Mouse (Mus musculus): Measurements from ENCODE around the gene 4930404N11Rik. TPM values are rescaled to one million over a fixed set of nuclear protein-coding genes. Genes with fewer than 3 reads are reported as not detected.

The 4930404N11Rik gene
- polyA plus RNA-seq, 1 experiment from 2014 or later = 1.4 TPM

DNA sequence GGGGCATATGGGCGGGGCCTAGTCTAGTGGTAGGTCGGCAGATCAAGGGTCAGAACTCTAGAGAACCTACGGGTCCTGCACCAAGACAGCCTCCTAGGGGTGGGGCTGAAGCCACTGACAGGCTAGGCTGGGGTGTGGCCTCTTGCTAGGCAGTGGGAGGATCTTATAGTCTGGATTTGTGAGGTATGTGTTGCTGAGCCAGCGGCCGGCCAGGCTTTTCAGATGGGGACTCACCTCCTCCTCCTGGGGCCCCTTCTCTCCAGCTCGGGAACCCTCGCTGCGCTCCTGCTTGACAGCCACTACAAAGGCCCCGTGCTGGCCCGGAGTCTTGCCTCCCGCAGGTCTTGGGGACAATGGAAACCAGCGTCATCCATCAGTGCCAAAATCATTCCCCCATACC is 16.5 kb downstream of the 4930404N11Rik start:
- H3K36me3 ChIP-seq = peaks cover 19% of the 10 kb centered on the region
- peak overlapping the region; percentile 95 for H3K4me2 ChIP-seq
- ATAC-seq = peak; percentile 50
- H3K27ac ChIP-seq = peak overlapping the region; percentile 90
- WGBS (ENCODE audit: insufficient replicate concordance) = 5% methylated on average over 12 of the region's 12 CpGs
- peaks cover 70% of the 10 kb centered on the region for H3K4me1 ChIP-seq
- H3K27me3 ChIP-seq (replicated peaks) = peaks cover 23% of the 10 kb centered on the region
- no peaks in the 10 kb centered on the region for H3K9me3 ChIP-seq (replicated peaks)
- H3K9ac ChIP-seq = peak overlapping the region; percentile 91
- peak overlapping the region; percentile 83 for H3K4me3 ChIP-seq

- H3K9ac ChIP-seq = peak overlapping the region; percentile 46
- WGBS (ENCODE audit: insufficient replicate concordance) = 9% methylated on average over 54 of the region's 55 CpGs
- ATAC-seq = peak; percentile 20; the same call in 1 of the 2 replicates
- H3K27ac ChIP-seq = peak overlapping the region; percentile 69; the same call in 1 of the 2 replicates
- H3K27me3 ChIP-seq (replicated peaks) = peaks cover 48% of the 10 kb centered on the region
- peak overlapping the region; percentile 77 for H3K4me2 ChIP-seq
- peaks cover 19% of the 10 kb centered on the region for H3K36me3 ChIP-seq
- no peaks in the 10 kb centered on the region for H3K9me3 ChIP-seq (replicated peaks)
- peak overlapping the region; percentile 45 for H3K4me3 ChIP-seq
- peaks cover 67% of the 10 kb centered on the region for H3K4me1 ChIP-seq
Measured at GRCm38 (mm10) chr10:81346453-81347067, 19.1 kb downstream of the 4930404N11Rik start.

DNA sequence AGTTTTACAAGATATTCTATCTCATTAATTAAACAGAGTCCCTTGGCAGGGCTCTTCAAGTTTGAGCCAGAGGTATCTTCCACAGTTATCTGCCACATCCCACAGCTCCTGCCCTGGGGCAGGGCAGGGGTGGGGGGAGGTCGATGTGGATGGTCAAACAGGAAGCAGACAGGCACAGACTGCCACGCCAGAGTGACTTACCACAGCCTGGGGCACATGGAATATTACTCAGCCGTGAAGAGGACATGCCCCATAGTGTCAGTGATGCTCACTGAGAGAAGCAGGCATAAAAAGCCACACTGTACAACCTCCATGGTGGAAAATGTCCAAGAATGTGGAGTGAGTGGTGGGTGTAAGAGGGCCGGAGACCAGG is 20.5 kb downstream of the 4930404N11Rik start:
- H3K36me3 ChIP-seq = peaks cover 19% of the 10 kb centered on the region
- no peak overlapping the region for H3K27ac ChIP-seq
- WGBS (ENCODE audit: insufficient replicate concordance) = 60% methylated on average over 4 of the region's 4 CpGs
- H3K9ac ChIP-seq = no peak overlapping the region
- H3K4me1 ChIP-seq = peaks cover 73% of the 10 kb centered on the region
- no peak for ATAC-seq
- no peak overlapping the region for H3K4me3 ChIP-seq
- H3K4me2 ChIP-seq = no peak overlapping the region
- peaks cover 54% of the 10 kb centered on the region for H3K27me3 ChIP-seq (replicated peaks)
- H3K9me3 ChIP-seq (replicated peaks) = no peaks in the 10 kb centered on the region

DNA sequence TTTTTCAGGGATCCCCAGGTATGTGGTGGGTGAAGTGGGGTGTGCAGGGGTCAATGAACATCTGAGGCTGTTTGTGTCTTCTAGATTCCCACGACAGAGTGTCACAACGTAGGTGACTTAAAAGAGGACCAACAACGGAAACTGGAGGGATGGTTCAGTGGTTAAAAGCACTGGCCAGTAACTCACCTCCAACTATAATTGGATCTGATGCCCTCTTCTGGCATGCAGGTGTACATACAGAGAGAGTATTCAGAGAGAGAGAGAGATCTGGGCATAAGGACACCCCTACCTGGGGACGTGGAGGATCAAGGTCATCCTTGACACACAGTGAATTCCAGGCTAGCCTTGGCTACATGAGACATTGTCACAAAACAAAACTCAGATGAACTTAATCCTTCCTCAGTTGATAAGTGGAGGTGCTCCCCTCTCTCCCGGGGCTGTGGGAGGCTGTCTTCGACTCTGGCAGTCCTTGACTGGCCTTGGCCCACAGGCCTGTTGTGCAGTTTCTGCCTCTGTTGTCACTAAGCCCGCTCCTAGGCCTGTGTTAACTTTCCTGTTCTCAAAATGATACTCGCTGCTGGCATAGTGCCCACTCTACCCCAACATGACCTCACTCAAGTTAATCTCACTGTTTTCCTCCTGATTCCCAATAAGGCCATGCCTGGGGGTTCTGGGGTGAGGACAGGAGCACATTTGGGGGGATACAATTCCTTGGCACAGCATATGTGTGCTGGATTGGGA is 21.0 kb downstream of the 4930404N11Rik start:
- no peak overlapping the region for H3K4me3 ChIP-seq
- H3K9ac ChIP-seq = no peak overlapping the region
- no peaks in the 10 kb centered on the region for H3K9me3 ChIP-seq (replicated peaks)
- ATAC-seq = no peak
- H3K4me2 ChIP-seq = no peak overlapping the region
- H3K4me1 ChIP-seq = peaks cover 71% of the 10 kb centered on the region
- peaks cover 19% of the 10 kb centered on the region for H3K36me3 ChIP-seq
- H3K27ac ChIP-seq = no peak overlapping the region
- H3K27me3 ChIP-seq (replicated peaks) = peaks cover 54% of the 10 kb centered on the region
- 50% methylated on average over 8 of the region's 8 CpGs for WGBS (ENCODE audit: insufficient replicate concordance)

DNA sequence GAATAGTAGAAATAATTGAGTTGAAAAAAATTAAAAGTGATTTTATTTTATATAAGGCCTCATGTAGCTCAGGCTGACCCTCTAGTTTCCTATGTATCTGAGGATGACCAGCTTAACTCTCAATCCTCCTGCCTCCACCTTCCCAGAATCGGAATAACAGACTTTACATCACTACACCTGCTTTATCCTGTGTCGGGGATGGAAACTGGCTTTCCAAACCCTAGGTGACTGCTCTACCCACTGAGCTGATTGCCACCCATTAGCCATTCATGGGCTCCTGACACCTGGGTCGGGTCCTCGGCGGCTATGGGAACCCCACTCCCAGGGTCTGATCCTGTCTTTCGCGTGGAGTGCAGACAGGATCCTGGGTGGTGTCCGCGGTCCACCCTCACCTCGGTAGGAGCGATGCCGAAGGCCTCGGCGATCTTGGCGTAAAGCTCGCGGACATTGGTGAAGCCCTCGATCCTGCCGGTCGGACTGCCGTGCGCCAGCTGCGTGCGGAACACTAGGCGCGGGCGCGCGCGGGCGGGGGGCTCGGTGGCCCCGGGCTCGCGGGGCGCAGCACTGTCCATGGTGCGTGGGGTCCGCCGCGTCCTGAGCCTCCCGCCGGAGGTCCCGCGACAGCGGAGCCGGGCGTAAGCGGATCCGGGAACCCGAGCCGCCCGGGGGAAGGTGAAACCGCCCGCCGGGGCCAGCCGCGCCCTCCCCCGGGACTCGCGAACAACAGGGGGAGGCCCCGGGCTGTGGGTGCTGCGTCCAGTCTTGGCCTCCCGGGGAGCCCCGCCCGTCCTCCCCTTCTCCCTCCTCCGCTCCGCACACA is 22.7 kb downstream of the 4930404N11Rik start, which contains the start of gene Gipc3:
Gipc3 (minus strand) TSS at position 581 of the 820 bp plus-strand sequence.
- Histone ChIP-seq H3K4me1 (peaks cover 54% of the 10 kb centered on the region), H3K9me3 (replicated peaks) (no peaks in the 10 kb centered on the region), H3K27me3 (replicated peaks) (peaks cover 64% of the 10 kb centered on the region), H3K4me3 (peak within 1 kb of the TSS; percentile 57), H3K4me2 (peak within 1 kb of the TSS; percentile 78), H3K9ac (peak within 1 kb of the TSS; percentile 63), H3K36me3 (peaks cover 8% of the 10 kb centered on the region), H3K27ac (no peak within 1 kb of the TSS)
- no peak for ATAC-seq
- 7% methylated on average over 38 of the region's 67 CpGs for WGBS (ENCODE audit: insufficient replicate concordance)

GRCm38 (mm10) chr10:81341333-81341949 is 24.2 kb downstream of the 4930404N11Rik start:
- Histone ChIP-seq H3K27me3 (replicated peaks) (peaks cover 78% of the 10 kb centered on the region), H3K4me1 (peaks cover 40% of the 10 kb centered on the region), H3K36me3 (no peaks in the 10 kb centered on the region), H3K4me2 (no peak overlapping the region), H3K4me3 (no peak overlapping the region), H3K9me3 (replicated peaks) (no peaks in the 10 kb centered on the region), H3K27ac (no peak overlapping the region), H3K9ac (no peak overlapping the region)
- 30% methylated on average over 16 of the region's 16 CpGs for WGBS (ENCODE audit: insufficient replicate concordance)
- no peak for ATAC-seq

DNA sequence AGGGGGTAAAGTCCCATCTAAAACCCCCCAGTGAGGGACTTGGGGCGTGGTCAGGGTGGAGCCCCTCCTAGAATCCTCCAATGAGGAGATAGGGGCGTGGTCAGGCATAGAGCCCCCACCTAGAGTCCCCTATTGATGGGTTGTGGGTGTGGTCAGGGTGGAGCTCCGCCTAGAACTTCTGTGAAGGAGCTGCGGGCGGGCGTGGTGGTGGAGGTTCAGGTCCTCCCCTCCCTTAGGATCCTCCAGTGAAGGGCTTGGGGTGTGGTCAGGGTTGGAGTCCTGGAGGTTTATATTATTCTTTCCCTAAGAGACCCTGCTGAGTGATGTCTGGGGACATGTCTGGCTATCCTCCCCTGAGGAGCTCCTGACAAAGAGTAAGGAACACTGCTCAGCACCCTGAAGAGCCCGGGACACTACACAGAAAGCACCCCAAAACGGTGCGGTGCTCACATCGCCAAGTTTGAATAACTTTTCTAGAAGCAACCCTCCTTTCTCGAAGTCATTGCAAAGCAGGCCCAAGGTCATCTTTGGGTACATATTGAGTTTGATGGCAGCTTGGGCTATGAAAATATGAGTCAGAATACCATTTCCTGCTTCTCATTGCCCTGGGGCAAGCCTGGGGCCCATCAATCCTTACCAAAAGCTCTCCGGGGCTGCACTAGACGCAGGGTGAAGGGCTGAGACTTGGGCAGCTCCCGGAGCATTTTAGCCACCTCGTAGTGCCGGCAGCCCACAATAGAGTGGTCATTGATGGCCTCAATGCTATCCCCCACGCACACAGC is 24.9 kb downstream of the 4930404N11Rik start:
- Histone ChIP-seq H3K36me3 (no peaks in the 10 kb centered on the region), H3K4me3 (no peak overlapping the region), H3K27me3 (replicated peaks) (peaks cover 77% of the 10 kb centered on the region), H3K9ac (no peak overlapping the region), H3K9me3 (replicated peaks) (no peaks in the 10 kb centered on the region), H3K4me1 (peaks cover 38% of the 10 kb centered on the region), H3K27ac (no peak overlapping the region), H3K4me2 (0 out of 2 replicates have a peak overlapping the region, but pooled peaks have one; percentile 10)
- peak; percentile 64; the same call in 1 of the 2 replicates for ATAC-seq
- WGBS (ENCODE audit: insufficient replicate concordance) = 37% methylated on average over 17 of the region's 17 CpGs

GRCm38 (mm10) chr10:81336558-81336957 is 29.1 kb downstream of the 4930404N11Rik start:
- peaks cover 73% of the 10 kb centered on the region for H3K27me3 ChIP-seq (replicated peaks)
- H3K27ac ChIP-seq = no peak overlapping the region; the same call in 1 of the 2 replicates
- H3K4me2 ChIP-seq = no peak overlapping the region
- H3K36me3 ChIP-seq = peaks cover 5% of the 10 kb centered on the region; the same call in 1 of the 2 replicates
- H3K9ac ChIP-seq = no peak overlapping the region
- 81% methylated on average over 4 of the region's 4 CpGs for WGBS (ENCODE audit: insufficient replicate concordance)
- H3K9me3 ChIP-seq (replicated peaks) = no peaks in the 10 kb centered on the region
- peaks cover 44% of the 10 kb centered on the region for H3K4me1 ChIP-seq
- ATAC-seq = no peak
- no peak overlapping the region for H3K4me3 ChIP-seq

GRCm38 (mm10) chr10:81335393-81336340 is 29.9 kb downstream of the 4930404N11Rik start:
- Histone ChIP-seq H3K9me3 (replicated peaks) (no peaks in the 10 kb centered on the region), H3K4me1 (peaks cover 38% of the 10 kb centered on the region), H3K9ac (no peak overlapping the region), H3K4me2 (no peak overlapping the region), H3K36me3 (peaks cover 5% of the 10 kb centered on the region; the same call in 1 of the 2 replicates), H3K4me3 (no peak overlapping the region), H3K27ac (peak overlapping the region; percentile 37), H3K27me3 (replicated peaks) (peaks cover 72% of the 10 kb centered on the region)
- WGBS (ENCODE audit: insufficient replicate concordance) = 59% methylated on average over 17 of the region's 19 CpGs
- no peak for ATAC-seq

- Histone ChIP-seq H3K27ac (no peak overlapping the region), H3K36me3 (peaks cover 5% of the 10 kb centered on the region; the same call in 1 of the 2 replicates), H3K4me2 (no peak overlapping the region), H3K4me1 (peaks cover 44% of the 10 kb centered on the region), H3K4me3 (no peak overlapping the region), H3K27me3 (replicated peaks) (peaks cover 79% of the 10 kb centered on the region), H3K9me3 (replicated peaks) (no peaks in the 10 kb centered on the region), H3K9ac (no peak overlapping the region)
- WGBS (ENCODE audit: insufficient replicate concordance) = 71% methylated on average over 11 of the region's 11 CpGs
- no peak for ATAC-seq
Measured at GRCm38 (mm10) chr10:81334324-81334723, 31.3 kb downstream of the 4930404N11Rik start.
